Mouse (Mus musculus) megakaryocyte, embryonic 14.5 days (primary cell): ENCODE measurements around the gene Disc1. TPM values are rescaled to one million over a fixed set of nuclear protein-coding genes. Genes with fewer than 3 reads are reported as not detected.

Experiments used
- H3K27me3 ChIP-seq: replicated peaks from 2 replicates; pipeline ENCODE3; 2012; ENCODE audit warnings: inconsistent platforms
- H3K36me3 ChIP-seq: replicated peaks from 2 replicates; pipeline ENCODE3; 2012; ENCODE audit warnings: low read length, inconsistent platforms, mixed read lengths
- H3K4me1 ChIP-seq: 2 replicates; pipeline ENCODE4 v1.6.1; 2012; ENCODE audit warnings: inconsistent platforms
- H3K4me3 ChIP-seq: replicated peaks from 2 replicates; pipeline ENCODE3; 2012; ENCODE audit warnings: moderate library complexity, mild to moderate bottlenecking, inconsistent platforms
- H3K9me3 ChIP-seq: 2 replicates; pipeline ENCODE4 v1.6.1; 2012; ENCODE audit warnings: inconsistent platforms
- FLI1 ChIP-seq: IDR thresholded peaks from 2 replicates; pipeline ENCODE4 v1.6.1; 2012; ENCODE audit warnings: low read length, inconsistent platforms, mixed read lengths
- GATA1 ChIP-seq: IDR thresholded peaks from 3 replicates; pipeline ENCODE4 v1.6.1; 2012; ENCODE audit warnings: mixed read lengths, low read length, inconsistent platforms, borderline replicate concordance
- polyA plus RNA-seq: library from polyadenylated mRNA; stranded (reverse); fragments of >175 nt; gene quantifications from 2 replicates; pipeline ENCODE4 v1.2.3, GENCODE M21; 2012; ENCODE audit warnings: low replicate concordance; ENCODE audit not compliant: insufficient read depth

Gene Disc1
- polyA plus RNA-seq, 1 experiment = 0.19 TPM

DNA sequence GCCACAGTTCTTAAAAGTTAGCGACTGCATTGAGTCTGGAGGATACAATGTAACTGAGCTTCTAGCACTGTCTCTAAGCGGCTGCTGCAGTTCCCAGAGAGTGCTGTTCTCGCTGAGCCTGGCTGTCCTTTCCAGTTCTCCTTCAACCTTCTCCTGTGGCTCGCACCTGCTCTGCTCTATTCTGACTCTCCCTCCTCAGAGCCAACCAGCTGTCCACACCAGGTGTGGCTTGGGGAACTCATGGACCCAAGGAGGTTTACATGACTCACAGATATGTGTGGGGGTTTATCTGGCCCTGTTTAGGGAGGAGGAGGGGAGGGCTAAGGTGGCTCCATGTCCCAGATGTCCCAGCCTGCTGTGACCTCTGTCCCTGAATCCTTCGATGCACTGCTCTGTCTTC lies 217.4 kb downstream of the Disc1 start:
- Histone ChIP-seq H3K4me1 (no peaks in the 10 kb centered on the region), H3K4me3 (no peak overlapping the region), H3K27me3 (peaks cover 7% of the 10 kb centered on the region), H3K9me3 (peaks cover 5% of the 10 kb centered on the region), H3K36me3 (no peaks in the 10 kb centered on the region)
- no peak for TF ChIP-seq FLI1
- no peak for TF ChIP-seq GATA1

DNA sequence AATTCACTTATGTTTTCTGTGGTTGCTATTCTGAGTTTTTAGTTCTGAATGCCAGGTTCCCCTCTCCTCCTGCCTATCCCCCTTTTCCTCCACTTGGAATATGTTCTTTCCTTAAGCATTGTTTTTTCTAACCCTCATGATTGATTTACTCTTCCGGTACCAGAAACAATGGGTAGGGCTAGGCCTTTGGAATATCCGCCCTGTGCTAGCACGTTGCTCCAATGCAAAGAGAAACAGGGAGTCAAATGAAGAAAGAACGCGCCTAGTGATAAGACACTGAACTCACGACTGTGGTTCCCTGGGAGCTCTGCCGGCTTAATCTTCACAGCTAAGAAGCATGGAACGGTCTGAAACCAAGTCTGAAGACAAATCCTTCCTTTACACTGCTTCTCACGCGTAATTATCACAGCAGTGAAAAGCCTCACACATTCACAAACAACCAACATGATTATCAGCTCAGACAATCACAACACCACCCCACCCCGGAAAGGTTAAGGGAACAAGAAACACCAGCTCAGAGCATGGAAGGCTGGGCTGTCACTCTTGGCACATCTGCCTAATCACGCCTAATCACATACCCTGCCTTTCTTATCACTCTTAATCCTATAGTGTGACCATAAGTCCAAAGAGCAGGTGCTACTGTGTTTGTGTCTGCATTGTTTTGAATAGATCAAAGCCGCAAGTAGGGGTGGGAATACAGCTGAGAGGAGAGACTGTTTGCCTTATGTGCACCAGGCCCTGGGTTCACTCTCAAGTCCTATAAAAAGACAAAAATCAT lies 218.3 kb downstream of the Disc1 start:
- Histone ChIP-seq H3K27me3 (peaks cover 7% of the 10 kb centered on the region), H3K9me3 (peaks cover 5% of the 10 kb centered on the region), H3K4me3 (no peak overlapping the region), H3K4me1 (no peaks in the 10 kb centered on the region), H3K36me3 (no peaks in the 10 kb centered on the region)
- TF ChIP-seq GATA1 (no peak), FLI1 (no peak)

DNA sequence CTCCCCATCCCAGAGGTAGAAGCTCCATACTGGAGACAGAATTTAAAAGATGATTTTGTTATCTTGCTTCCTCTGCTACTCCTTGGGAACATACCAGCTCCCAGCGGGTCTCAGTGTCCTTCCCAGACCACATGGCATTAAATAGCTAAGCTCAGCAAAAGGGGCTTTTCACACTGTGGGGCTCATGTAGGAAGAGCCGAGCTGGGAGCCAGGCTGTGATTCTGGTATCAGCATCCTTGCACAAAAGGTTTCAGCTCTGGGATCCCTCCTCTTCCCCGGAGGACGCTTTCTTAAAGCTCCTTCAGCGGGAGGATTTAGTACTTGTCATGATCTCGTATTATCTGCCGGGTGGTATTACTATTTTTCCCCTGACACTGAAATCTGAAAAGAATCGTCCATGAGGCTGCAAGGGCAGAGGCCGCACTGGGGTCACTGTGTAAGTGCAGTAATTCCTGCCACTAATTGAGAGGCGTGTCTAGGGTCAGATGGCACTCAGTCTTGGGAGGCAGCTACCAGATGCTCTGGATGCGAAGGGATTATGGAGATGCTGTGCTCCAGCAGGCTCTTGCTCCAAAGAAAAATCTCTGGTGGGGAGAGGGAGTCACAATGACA lies 223.2 kb downstream of the Disc1 start:
- Histone ChIP-seq H3K36me3 (no peaks in the 10 kb centered on the region), H3K4me1 (no peaks in the 10 kb centered on the region), H3K9me3 (peaks cover 5% of the 10 kb centered on the region; the same call in 1 of the 2 replicates), H3K27me3 (no peaks in the 10 kb centered on the region), H3K4me3 (no peak overlapping the region)
- TF ChIP-seq FLI1 (no peak), GATA1 (no peak)

DNA sequence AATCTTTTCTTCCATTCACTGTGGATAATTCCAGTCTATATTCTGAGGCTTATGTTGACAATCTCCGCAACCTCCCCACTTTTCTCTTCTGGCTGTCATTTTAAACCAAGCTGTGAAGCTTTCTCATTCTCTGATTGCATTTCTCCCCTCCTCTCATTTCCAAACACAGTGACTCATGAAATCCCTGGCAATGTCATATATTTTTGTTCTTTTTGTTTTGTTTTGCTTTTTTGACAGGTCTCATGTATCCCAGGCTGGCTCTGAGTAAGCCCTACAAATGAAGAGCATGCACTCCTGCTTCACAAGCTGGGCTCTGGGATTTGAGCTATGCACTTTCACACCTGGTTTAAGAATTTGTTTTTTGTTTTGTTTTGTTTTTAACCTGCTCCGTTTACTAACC lies 225.2 kb downstream of the Disc1 start:
- TF ChIP-seq GATA1 (no peak), FLI1 (no peak)
- Histone ChIP-seq H3K36me3 (no peaks in the 10 kb centered on the region), H3K4me3 (no peak overlapping the region), H3K27me3 (peaks cover 2% of the 10 kb centered on the region), H3K9me3 (peaks cover 5% of the 10 kb centered on the region; the same call in 1 of the 2 replicates), H3K4me1 (no peaks in the 10 kb centered on the region)

DNA sequence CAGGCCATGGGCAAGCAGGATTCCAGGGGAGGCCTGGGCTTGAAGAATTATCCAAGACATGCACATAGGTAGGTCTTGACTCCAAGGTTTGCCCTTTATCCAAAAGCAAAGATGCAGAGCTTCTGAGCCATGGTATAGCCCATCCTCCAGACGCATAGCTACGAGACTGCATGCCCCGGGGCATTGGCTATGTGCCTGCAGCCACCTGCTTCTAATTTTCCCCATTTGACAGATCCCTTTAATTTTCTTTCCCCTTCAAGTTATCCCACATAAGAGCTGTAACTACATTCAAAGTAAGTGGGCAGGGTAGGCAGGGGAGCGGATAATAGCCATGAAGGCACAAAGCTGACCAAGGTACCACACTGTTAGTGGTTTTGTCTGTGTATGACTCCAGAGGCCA lies 225.9 kb downstream of the Disc1 start:
- H3K27me3 ChIP-seq = peaks cover 2% of the 10 kb centered on the region
- TF ChIP-seq GATA1 = no peak
- no peak for TF ChIP-seq FLI1

DNA sequence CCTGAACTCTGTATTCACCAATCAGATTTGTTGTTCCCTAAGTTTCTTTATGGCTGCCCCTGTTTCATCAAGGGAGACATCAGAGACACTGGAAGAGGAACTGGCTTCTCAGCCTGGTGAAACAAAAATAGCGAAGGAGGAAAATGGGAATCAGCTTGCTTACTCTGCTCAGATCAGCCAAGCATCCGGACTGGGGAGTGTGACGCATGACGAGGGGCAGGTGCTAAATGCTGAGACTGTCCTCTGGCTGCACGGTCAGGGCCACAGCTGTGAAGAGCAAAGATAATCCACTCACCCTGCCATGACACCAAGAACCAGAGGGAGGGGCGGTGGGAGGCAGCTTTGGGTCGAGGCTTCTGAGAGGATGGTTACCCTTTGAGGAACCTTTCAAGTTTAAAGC lies 228.5 kb downstream of the Disc1 start:
- TF ChIP-seq FLI1 (no peak), GATA1 (no peak)
- H3K9me3 ChIP-seq = no peaks in the 10 kb centered on the region
- H3K4me1 ChIP-seq = no peaks in the 10 kb centered on the region
- peaks cover 2% of the 10 kb centered on the region for H3K27me3 ChIP-seq
- H3K4me3 ChIP-seq = no peak overlapping the region
- H3K36me3 ChIP-seq = no peaks in the 10 kb centered on the region

More for the DNA sequence above, 225.9 kb downstream of the Disc1 start:
- Histone ChIP-seq H3K4me1 (no peaks in the 10 kb centered on the region), H3K36me3 (no peaks in the 10 kb centered on the region), H3K9me3 (peaks cover 4% of the 10 kb centered on the region; the same call in 1 of the 2 replicates), H3K4me3 (no peak overlapping the region)

DNA sequence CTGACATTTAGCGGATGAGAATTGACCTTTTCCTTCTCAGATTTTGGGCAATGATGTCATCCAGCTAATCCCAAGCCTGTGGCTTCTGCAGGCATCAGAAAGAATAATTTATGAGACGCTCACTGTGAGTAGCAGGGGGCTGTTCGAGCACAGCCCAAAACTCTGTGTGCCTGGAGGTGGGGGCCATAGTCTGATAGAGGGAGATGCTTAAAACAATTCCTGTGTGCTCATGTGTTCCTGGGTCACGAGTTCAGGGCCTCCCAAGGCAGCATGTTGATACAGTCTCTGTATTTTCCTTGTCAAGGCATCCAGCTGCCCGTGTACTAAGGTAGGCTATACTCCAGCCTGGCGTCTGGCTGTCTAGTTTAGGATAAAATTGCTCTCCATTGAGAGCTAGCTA lies 229.5 kb downstream of the Disc1 start:
- Histone ChIP-seq H3K4me3 (no peak overlapping the region), H3K9me3 (no peaks in the 10 kb centered on the region)

DNA sequence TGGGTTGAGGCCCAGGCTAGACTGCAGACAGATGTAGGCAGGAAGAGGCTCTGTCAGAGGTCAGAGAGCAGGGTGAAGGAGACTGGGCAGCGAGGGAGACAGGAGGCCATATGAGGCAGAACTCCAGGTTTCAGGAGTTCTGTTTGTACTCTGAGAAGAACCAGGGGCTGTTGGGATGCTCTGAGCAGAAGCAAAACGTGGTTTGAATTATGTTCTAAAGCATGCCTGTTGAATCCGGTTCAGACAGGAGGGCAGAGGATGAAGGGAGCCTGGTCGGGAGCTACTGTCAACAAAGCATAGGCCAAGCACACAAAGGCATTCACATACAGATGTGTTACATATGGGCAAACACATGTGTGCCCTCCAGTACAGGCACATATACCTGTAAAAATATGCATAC lies 230.9 kb downstream of the Disc1 start:
- H3K4me1 ChIP-seq = no peaks in the 10 kb centered on the region
- no peak overlapping the region for H3K4me3 ChIP-seq
- H3K9me3 ChIP-seq = no peaks in the 10 kb centered on the region
- H3K36me3 ChIP-seq = no peaks in the 10 kb centered on the region
- TF ChIP-seq FLI1 (no peak), GATA1 (no peak)
- peaks cover 2% of the 10 kb centered on the region for H3K27me3 ChIP-seq

More for the DNA sequence above, 229.5 kb downstream of the Disc1 start:
- no peaks in the 10 kb centered on the region for H3K4me1 ChIP-seq
- TF ChIP-seq FLI1 (no peak), GATA1 (no peak)
- peaks cover 2% of the 10 kb centered on the region for H3K27me3 ChIP-seq
- no peaks in the 10 kb centered on the region for H3K36me3 ChIP-seq

DNA sequence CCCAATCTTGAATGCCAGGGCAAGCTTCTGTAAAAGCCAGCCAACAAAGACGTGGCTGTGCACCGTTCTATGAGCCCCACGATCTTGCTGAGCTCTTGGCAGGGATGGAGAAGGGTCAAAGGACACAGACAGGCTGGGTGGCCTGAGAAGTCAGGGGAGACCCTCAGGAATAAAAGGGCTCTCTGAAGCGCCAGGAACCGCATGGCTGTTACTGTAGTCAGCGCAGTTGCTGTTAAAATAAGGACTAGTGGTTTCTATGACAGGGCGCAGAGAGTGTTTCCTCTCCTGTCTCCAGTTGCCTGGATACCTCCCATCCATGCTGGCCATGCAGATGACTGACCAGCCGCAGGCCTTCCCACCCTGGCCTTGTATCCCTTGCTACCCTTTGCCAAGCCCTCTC lies 231.4 kb downstream of the Disc1 start:
- peaks cover 1% of the 10 kb centered on the region; the same call in 1 of the 2 replicates for H3K9me3 ChIP-seq
- H3K36me3 ChIP-seq = no peaks in the 10 kb centered on the region
- no peaks in the 10 kb centered on the region for H3K4me1 ChIP-seq
- TF ChIP-seq FLI1 (no peak), GATA1 (no peak)
- H3K27me3 ChIP-seq = peaks cover 2% of the 10 kb centered on the region
- no peak overlapping the region for H3K4me3 ChIP-seq
